Mouse (Mus musculus) stomach, postnatal 0 days (tissue): ENCODE measurements at regions not wholly inside any gene's neighbourhood (a gene's known extent, or its start where the extent isn't known, plus 50 kb on each side); places are given as distances from the start of the nearest gene placed in this dataset.

Experiments
- ATAC-seq: fragments of 200-750 bp; cut with Nextera tagmentation; 2 replicates; pipeline ENCODE4 v1.8.0; 2017; ENCODE audit not compliant: low FRiP score, low TSS enrichment
- DNase-seq: peaks from one replicate; pipeline ENCODE4 v3.0.0-alpha.2; 2016; ENCODE audit warnings: low spot score
- H3K27ac ChIP-seq: fragments of 300-500 bp; sonication (generic); replicated peaks from 2 replicates; pipeline ENCODE4 v1.5.1; 2014; ENCODE audit warnings: mild to moderate bottlenecking, control low read depth
- H3K27me3 ChIP-seq: fragments of 300-500 bp; sonication (generic); 2 replicates; pipeline ENCODE4 v1.6.1; 2014; ENCODE audit warnings: low read length; ENCODE audit not compliant: control insufficient read depth, insufficient read depth
- H3K36me3 ChIP-seq: fragments of 300-500 bp; sonication (generic); 2 replicates; pipeline ENCODE4 v1.6.1; 2014; ENCODE audit warnings: low read length, mixed read lengths; ENCODE audit not compliant: control insufficient read depth, insufficient read depth
- H3K4me1 ChIP-seq: fragments of 300-500 bp; sonication (generic); replicated peaks from 2 replicates; pipeline ENCODE4 v1.6.1; 2014; ENCODE audit warnings: antibody characterized with exemption; ENCODE audit not compliant: control insufficient read depth, insufficient read depth
- H3K4me2 ChIP-seq: fragments of 300-500 bp; sonication (generic); replicated peaks from 2 replicates; pipeline ENCODE4 v1.6.1; 2014; ENCODE audit warnings: low read depth, mild to moderate bottlenecking, control low read depth, moderate library complexity
- H3K4me3 ChIP-seq: fragments of 300-500 bp; sonication (generic); 2 replicates; pipeline ENCODE4 v1.5.1; 2014; ENCODE audit warnings: low read depth, low read length, control low read depth
- H3K9ac ChIP-seq: fragments of 300-500 bp; sonication (generic); 2 replicates; pipeline ENCODE4 v1.6.1; 2014; ENCODE audit warnings: mild to moderate bottlenecking, low read length, control low read depth, mixed read lengths
- H3K9me3 ChIP-seq: fragments of 300-500 bp; sonication (generic); 2 replicates; pipeline ENCODE4 v1.6.1; 2016; ENCODE audit warnings: low read length; ENCODE audit not compliant: control insufficient read depth
- CTCF ChIP-seq: IDR thresholded peaks from 2 replicates; pipeline ENCODE4 v1.5.1; 2016; ENCODE audit warnings: antibody characterized with exemption, low read depth, mild to moderate bottlenecking, moderate library complexity
- EP300 ChIP-seq: optimal IDR thresholded peaks from 2 replicates; pipeline ENCODE3; 2016; ENCODE audit warnings: antibody characterized with exemption
- WGBS: fragments of 180-500 bp; shearing (Covaris S2); extraction: QIAGEN DNeasy Blood & Tissue Kit; methylation state at CpG from one replicate; pipeline ENCODE4 v1.1.7; 2014; 5-methylcytosine and 5-hydroxymethylcytosine counted together

DNA sequence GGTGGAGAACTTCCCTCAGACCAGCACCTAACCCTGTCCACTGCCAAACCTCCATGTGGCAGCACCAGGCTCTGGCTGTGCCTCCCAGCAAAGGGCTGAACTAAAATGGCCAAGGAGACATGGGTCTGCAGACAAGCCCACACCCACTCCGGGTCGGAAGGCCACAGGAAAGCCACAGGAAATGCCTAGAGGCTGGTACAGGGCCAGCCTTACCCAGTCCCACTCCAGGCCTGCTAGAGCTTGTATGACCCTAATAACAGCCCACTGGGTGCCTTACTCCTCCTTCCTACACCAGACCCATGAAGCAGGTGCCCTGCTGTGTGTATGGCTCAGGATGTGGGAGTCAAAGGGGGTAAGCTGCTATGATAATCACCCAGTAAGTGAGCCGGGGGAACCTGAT, 63.4 kb upstream of the Ttc34 start:
- no peaks in the 10 kb centered on the region for H3K9me3 ChIP-seq
- H3K36me3 ChIP-seq = no peaks in the 10 kb centered on the region
- no peak overlapping the region for H3K27ac ChIP-seq
- no peak for DNase-seq
- no peak overlapping the region for H3K9ac ChIP-seq
- no peak for TF ChIP-seq EP300
- no peak overlapping the region for H3K4me2 ChIP-seq
- no peak overlapping the region for H3K4me3 ChIP-seq
- no peak for ATAC-seq
- H3K4me1 ChIP-seq = no peaks in the 10 kb centered on the region
- no peaks in the 10 kb centered on the region for H3K27me3 ChIP-seq
- whole genome bisulfite sequencing = 79% methylated on average over 3 of the region's 3 CpGs

DNA sequence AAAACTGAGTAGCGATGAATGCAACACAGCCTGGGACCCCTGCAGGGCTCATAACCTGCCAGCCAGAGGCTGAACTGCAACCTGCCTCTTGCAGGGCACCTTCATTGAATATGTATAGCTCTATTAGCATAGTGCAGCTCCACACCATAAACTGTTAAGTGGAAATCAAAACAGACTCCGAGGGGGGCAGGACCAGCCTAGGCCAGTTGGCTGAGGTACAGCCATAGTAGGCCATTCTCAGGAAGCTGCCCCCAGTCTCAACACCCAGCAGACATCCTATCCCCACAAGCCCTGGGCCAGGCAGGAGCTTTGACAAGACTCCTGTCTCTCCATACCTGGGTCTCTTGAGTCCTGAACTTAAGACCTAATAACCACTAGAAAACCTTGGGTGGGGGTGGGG, 62.9 kb upstream of the Ttc34 start:
- Histone ChIP-seq H3K4me2 (no peak overlapping the region), H3K27me3 (no peaks in the 10 kb centered on the region), H3K36me3 (no peaks in the 10 kb centered on the region), H3K27ac (no peak overlapping the region), H3K9ac (no peak overlapping the region), H3K9me3 (no peaks in the 10 kb centered on the region), H3K4me3 (no peak overlapping the region), H3K4me1 (no peaks in the 10 kb centered on the region)
- no peak for DNase-seq
- no peak for TF ChIP-seq EP300
- no peak for TF ChIP-seq CTCF
- 53% methylated on average over 2 of the region's 2 CpGs for WGBS
- no peak for ATAC-seq

DNA sequence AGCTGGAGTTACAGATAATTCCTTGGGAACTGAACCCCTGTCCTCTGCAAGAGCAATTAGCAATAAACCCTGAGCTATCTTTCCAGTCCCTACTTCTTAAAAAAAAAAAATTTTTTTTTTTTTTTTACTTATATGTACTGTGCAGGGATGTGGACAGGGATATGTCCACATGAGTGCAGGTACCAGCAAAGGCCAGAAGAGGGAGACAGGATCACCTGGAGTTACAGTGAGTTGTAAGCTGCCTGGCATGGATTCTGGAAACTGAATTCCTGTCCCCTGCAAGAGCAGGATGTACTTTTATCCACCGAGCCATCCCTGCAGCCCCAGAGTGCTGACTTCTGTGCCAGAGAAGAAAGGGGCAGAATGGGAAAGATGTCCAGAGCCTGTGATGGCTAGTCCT, 58.4 kb upstream of the Ttc34 start:
- TF ChIP-seq EP300 (no peak), CTCF (no peak; the same call in 1 of the 2 replicates)
- H3K4me2 ChIP-seq = no peak overlapping the region
- WGBS = 93% methylated on average over 1 of the region's 1 CpGs
- no peaks in the 10 kb centered on the region for H3K27me3 ChIP-seq
- DNase-seq = no peak
- ATAC-seq = no peak
- no peaks in the 10 kb centered on the region for H3K36me3 ChIP-seq
- no peaks in the 10 kb centered on the region for H3K4me1 ChIP-seq
- no peaks in the 10 kb centered on the region for H3K9me3 ChIP-seq
- no peak overlapping the region for H3K9ac ChIP-seq
- no peak overlapping the region for H3K4me3 ChIP-seq
- H3K27ac ChIP-seq = no peak overlapping the region

DNA sequence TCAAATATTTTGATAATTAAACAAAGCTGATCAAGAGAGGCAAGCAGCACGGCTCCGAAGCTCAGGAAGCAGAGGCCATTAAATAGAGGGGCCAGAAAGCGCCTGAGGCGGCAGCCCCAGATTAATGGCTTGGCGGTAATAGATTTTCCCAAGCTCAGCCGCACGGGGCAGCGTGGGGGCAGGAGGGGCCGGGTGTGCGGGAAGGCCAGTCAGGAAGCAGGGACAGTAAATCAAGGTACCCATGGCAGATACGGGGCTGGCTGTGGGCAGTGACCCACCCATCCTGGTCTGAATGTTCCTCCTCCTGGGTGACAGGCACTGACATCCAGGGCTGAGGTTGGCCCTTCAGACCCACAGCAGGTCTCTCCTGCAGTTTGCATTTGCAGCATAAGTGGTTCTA, 55.9 kb upstream of the Ttc34 start:
- H3K4me2 ChIP-seq = no peak overlapping the region
- H3K27me3 ChIP-seq = no peaks in the 10 kb centered on the region
- no peak for ATAC-seq
- no peaks in the 10 kb centered on the region for H3K36me3 ChIP-seq
- DNase-seq = no peak
- WGBS = 33% methylated on average over 11 of the region's 11 CpGs
- H3K9ac ChIP-seq = no peak overlapping the region
- no peaks in the 10 kb centered on the region for H3K4me1 ChIP-seq
- TF ChIP-seq CTCF (no peak), EP300 (no peak)
- no peak overlapping the region for H3K4me3 ChIP-seq
- H3K27ac ChIP-seq = no peak overlapping the region
- H3K9me3 ChIP-seq = no peaks in the 10 kb centered on the region

DNA sequence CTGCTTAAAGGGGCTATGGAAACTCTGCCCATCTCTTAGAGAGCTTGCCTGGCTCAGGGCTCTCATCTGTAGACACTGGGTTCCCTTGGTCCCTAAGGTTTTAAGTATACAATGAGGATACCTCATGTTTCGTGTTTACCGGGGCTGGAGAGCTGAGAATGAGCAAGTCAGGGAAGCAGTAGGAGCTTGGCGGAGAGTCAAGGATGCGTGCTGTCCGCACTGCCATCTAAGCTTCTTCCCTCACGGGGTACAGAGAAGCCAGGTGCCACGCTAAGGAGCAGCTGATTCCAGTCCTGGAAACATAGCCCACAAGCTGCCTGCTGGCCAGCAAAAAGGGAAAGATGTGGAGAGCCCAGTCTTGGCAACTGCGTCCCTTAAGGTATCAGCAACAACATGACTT, 55.0 kb upstream of the Ttc34 start:
- WGBS = 73% methylated on average over 8 of the region's 8 CpGs

DNA sequence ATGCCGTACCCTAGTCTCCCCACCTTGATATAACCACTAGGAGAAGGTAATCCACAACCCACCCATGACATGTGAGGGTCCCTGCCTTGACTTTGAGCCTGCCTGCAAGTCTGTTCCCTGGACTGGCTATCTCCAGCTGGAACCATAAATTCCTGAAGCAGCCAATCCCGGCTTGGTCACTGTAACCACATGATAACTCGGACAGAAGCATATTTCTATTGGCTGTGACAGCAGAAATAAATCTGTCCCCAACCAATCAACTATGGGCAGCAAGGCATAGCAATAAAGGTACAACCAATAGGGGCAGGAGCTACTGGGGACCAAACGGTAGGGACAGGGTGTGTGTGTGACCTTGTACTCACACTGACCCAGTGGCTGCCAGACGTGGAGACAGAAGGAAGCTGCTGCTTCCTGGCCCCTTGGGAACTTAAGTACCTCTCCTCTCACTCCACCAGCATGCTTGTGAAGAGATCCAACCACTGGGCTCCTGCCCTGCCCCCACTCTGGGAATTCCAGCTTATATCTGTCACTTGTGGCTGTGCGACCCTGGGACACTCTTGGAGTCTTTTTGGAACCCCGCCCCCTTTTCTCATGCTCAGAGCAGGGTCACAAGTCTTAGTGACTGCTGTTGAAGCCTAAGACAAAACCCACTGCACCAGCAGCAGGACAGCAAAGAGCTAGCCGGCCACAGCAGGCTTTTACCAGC, 51.8 kb upstream of the Ttc34 start:
- Histone ChIP-seq H3K4me2 (no peak overlapping the region), H3K4me1 (no peaks in the 10 kb centered on the region), H3K9me3 (no peaks in the 10 kb centered on the region), H3K9ac (no peak overlapping the region), H3K4me3 (no peak overlapping the region), H3K36me3 (no peaks in the 10 kb centered on the region), H3K27ac (no peak overlapping the region), H3K27me3 (no peaks in the 10 kb centered on the region)
- no peak for DNase-seq
- ATAC-seq = 0 out of 2 replicates have a peak, but pooled peaks have one; percentile 8
- WGBS = 40% methylated on average over 8 of the region's 8 CpGs
- TF ChIP-seq EP300 = no peak
- TF ChIP-seq CTCF = no peak

More for the DNA sequence above, 55.0 kb upstream of the Ttc34 start:
- H3K4me3 ChIP-seq = no peak overlapping the region
- H3K27me3 ChIP-seq = no peaks in the 10 kb centered on the region
- H3K4me2 ChIP-seq = no peak overlapping the region
- TF ChIP-seq CTCF (no peak), EP300 (no peak)
- ATAC-seq = no peak
- H3K36me3 ChIP-seq = no peaks in the 10 kb centered on the region
- no peaks in the 10 kb centered on the region for H3K4me1 ChIP-seq
- H3K27ac ChIP-seq = no peak overlapping the region
- no peak for DNase-seq
- H3K9me3 ChIP-seq = no peaks in the 10 kb centered on the region
- H3K9ac ChIP-seq = no peak overlapping the region
